Mouse (Mus musculus): ENCODE data around the gene Hoxb8. TPM values are rescaled to one million over a fixed set of nuclear protein-coding genes. Genes with fewer than 3 reads are reported as not detected.

The Hoxb8 gene
- polyA plus RNA-seq, 1 experiment from 2014 or later: 1.0 TPM

GRCm38 (mm10) chr11:96298895-96299667 is 17.4 kb downstream of the Hoxb8 start:
- Histone ChIP-seq H3K4me2 (peak overlapping the region; percentile 70), H3K4me1 (peaks cover 33% of the 10 kb centered on the region), H3K9ac (peak overlapping the region; percentile 63), H3K27ac (peak overlapping the region; percentile 85), H3K36me3 (no peaks in the 10 kb centered on the region), H3K27me3 (peaks cover 97% of the 10 kb centered on the region), H3K9me3 (no peaks in the 10 kb centered on the region), H3K4me3 (peak overlapping the region; percentile 57)
- peak; percentile 19; the same call in 1 of the 2 replicates for ATAC-seq (ENCODE audit: borderline replicate concordance, extremely low read depth, low FRiP score, low TSS enrichment)
- WGBS: under 1% methylated on average over 65 of the region's 66 CpGs

GRCm38 (mm10) chr11:96299781-96300180 is 18.1 kb downstream of the Hoxb8 start:
- no peaks in the 10 kb centered on the region for H3K9me3 ChIP-seq
- H3K27me3 ChIP-seq: peaks cover 96% of the 10 kb centered on the region
- peak overlapping the region; percentile 85 for H3K27ac ChIP-seq

DNA sequence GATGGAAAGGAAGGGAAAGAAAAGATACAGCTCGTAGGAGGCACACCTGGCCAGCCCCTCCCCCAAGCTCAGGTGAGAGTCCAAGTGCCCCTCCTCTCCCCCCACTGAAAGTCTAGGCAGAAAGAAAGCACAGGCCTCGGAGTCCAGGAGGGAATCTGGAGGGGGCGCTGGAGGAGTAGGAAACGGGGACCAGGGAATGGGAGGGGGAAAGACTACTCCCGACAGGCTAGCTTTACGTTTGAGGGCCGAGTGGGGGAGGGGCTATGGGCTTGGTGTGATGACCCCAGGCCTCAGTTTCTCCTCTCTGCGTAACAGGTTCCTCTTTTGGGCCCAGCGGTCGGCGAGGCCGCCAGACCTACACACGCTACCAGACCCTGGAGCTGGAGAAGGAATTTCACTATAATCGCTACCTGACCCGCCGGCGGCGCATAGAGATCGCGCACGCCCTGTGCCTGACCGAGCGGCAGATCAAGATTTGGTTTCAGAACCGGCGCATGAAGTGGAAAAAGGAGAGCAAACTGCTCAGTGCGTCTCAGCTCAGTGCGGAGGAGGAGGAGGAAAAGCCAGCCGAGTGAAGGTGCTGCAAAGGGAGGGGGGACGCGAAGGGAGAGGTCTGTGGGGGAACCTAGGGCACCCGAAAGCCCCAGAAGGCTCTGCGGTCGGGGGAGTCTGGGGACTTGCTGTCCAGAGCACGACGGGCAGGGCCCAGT is 18.8 kb downstream of the Hoxb8 start:
- Histone ChIP-seq H3K4me3 (peak overlapping the region; percentile 57), H3K4me2 (peak overlapping the region; percentile 70), H3K9ac (peak overlapping the region; percentile 63), H3K36me3 (no peaks in the 10 kb centered on the region), H3K27me3 (peaks cover 96% of the 10 kb centered on the region), H3K27ac (peak overlapping the region; percentile 85), H3K9me3 (no peaks in the 10 kb centered on the region), H3K4me1 (peaks cover 20% of the 10 kb centered on the region)
- ATAC-seq (ENCODE audit: borderline replicate concordance, extremely low read depth, low FRiP score, low TSS enrichment): no peak
- 3% methylated on average over 35 of the region's 35 CpGs for WGBS

More at GRCm38 (mm10) chr11:96299781-96300180, 18.1 kb downstream of the Hoxb8 start:
- peak overlapping the region; percentile 63 for H3K9ac ChIP-seq
- WGBS: 5% methylated on average over 9 of the region's 9 CpGs
- H3K36me3 ChIP-seq: no peaks in the 10 kb centered on the region
- ATAC-seq (ENCODE audit: borderline replicate concordance, extremely low read depth, low FRiP score, low TSS enrichment): no peak
- peaks cover 26% of the 10 kb centered on the region for H3K4me1 ChIP-seq
- peak overlapping the region; percentile 57 for H3K4me3 ChIP-seq
- H3K4me2 ChIP-seq: peak overlapping the region; percentile 70

DNA sequence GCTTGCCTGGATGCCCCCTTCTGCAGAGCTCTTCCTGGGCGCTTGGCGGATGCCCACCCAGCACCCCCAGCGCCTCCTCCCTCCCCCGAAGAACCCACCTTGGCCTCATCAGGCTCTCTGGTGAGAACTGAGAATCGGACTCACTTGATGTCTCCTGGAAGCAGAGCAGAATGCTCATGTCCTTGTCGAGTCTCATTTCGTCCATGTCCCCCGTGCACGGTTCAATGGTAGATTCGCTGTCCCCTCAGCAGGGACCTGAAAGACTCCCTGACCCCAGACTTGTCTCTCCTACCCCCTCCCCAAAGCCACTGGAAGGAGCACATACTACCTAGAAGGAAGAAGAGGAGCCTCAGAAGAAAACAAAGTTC is 19.3 kb downstream of the Hoxb8 start:
- Histone ChIP-seq H3K27ac (peak overlapping the region; percentile 85), H3K4me1 (peaks cover 16% of the 10 kb centered on the region), H3K9me3 (no peaks in the 10 kb centered on the region), H3K36me3 (no peaks in the 10 kb centered on the region), H3K4me3 (peak overlapping the region; percentile 57), H3K27me3 (peaks cover 96% of the 10 kb centered on the region), H3K9ac (peak overlapping the region; percentile 63), H3K4me2 (peak overlapping the region; percentile 70)
- WGBS: 25% methylated on average over 10 of the region's 10 CpGs
- no peak for ATAC-seq (ENCODE audit: borderline replicate concordance, extremely low read depth, low FRiP score, low TSS enrichment)

- Histone ChIP-seq H3K27ac (peak overlapping the region; percentile 85), H3K27me3 (peaks cover 96% of the 10 kb centered on the region), H3K4me3 (peak overlapping the region; percentile 59), H3K9me3 (no peaks in the 10 kb centered on the region), H3K36me3 (no peaks in the 10 kb centered on the region), H3K4me2 (peak overlapping the region; percentile 70), H3K9ac (peak overlapping the region; percentile 30), H3K4me1 (peaks cover 16% of the 10 kb centered on the region)
- ATAC-seq (ENCODE audit: borderline replicate concordance, extremely low read depth, low FRiP score, low TSS enrichment): peak; percentile 6; the same call in 1 of the 2 replicates
- WGBS: 6% methylated on average over 15 of the region's 15 CpGs
These were observed 20.1 kb downstream of the Hoxb8 start for GRCm38 (mm10) chr11:96301837-96302236.

GRCm38 (mm10) chr11:96302381-96303150 is 20.9 kb downstream of the Hoxb8 start:
- peak overlapping the region; percentile 70 for H3K4me2 ChIP-seq
- H3K4me3 ChIP-seq: peak overlapping the region; percentile 59
- peak overlapping the region; percentile 30 for H3K9ac ChIP-seq
- H3K36me3 ChIP-seq: no peaks in the 10 kb centered on the region
- peaks cover 16% of the 10 kb centered on the region for H3K4me1 ChIP-seq
- H3K27me3 ChIP-seq: peaks cover 95% of the 10 kb centered on the region
- H3K27ac ChIP-seq: peak overlapping the region; percentile 85
- 13% methylated on average over 23 of the region's 23 CpGs for WGBS
- ATAC-seq (ENCODE audit: borderline replicate concordance, extremely low read depth, low FRiP score, low TSS enrichment): no peak
- H3K9me3 ChIP-seq: no peaks in the 10 kb centered on the region

- Histone ChIP-seq H3K27ac (peak within 1 kb of the TSS; percentile 99), H3K4me2 (peak within 1 kb of the TSS; percentile 70), H3K9ac (peak within 1 kb of the TSS; percentile 88), H3K27me3 (peaks cover 95% of the 10 kb centered on the region), H3K36me3 (no peaks in the 10 kb centered on the region), H3K4me3 (peak within 1 kb of the TSS; percentile 59), H3K4me1 (peaks cover 16% of the 10 kb centered on the region), H3K9me3 (no peaks in the 10 kb centered on the region)
- under 1% methylated on average over 69 of the region's 69 CpGs for WGBS
- peak; percentile 80 for ATAC-seq (ENCODE audit: borderline replicate concordance, extremely low read depth, low FRiP score, low TSS enrichment)
These were observed 21.7 kb downstream of the Hoxb8 start, which contains the start of gene Hoxb5 for GRCm38 (mm10) chr11:96303151-96304099. Gene Hoxb5 (plus strand): TSS chr11:96303336.

GRCm38 (mm10) chr11:96304381-96305195 is 22.9 kb downstream of the Hoxb8 start:
- H3K36me3 ChIP-seq: no peaks in the 10 kb centered on the region
- H3K4me1 ChIP-seq: peaks cover 22% of the 10 kb centered on the region
- H3K4me2 ChIP-seq: peak overlapping the region; percentile 70
- peak overlapping the region; percentile 88 for H3K9ac ChIP-seq
- peak overlapping the region; percentile 59 for H3K4me3 ChIP-seq
- no peaks in the 10 kb centered on the region for H3K9me3 ChIP-seq
- peak overlapping the region; percentile 99 for H3K27ac ChIP-seq
- no peak for ATAC-seq (ENCODE audit: borderline replicate concordance, extremely low read depth, low FRiP score, low TSS enrichment)
- WGBS: 2% methylated on average over 38 of the region's 38 CpGs
- peaks cover 89% of the 10 kb centered on the region for H3K27me3 ChIP-seq

DNA sequence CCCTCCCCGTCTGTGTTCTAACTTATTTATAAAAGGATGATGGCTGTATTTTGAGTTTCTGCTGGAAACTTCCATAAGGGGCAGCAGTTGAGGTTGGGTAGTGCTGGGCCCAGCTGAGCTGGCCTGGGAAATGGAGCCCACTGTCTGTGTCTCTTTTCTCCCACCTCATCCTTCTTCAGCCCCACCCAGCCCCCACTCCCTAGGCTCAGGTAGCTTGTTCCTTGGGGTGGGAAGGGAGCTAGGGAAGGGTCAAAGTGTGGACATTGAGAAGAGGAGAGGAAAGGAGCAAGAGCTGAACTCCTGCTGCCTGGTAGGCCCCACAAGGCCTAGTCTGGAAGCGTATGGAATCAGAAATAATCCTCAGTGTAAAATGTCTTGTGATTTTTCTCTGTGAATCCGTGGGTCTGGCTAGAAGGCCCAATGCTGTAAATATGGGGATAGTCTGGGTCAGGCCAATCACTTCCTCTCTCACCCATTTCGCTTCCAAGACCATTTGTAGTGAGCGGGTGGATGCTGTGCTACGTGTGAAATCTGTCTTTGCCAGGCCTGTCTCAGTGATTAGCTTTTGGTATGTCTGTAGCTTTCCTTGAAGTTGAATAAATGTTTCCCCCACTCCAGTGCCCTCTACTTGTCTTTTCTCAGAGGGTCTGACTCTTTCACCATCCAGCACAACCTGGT is 23.9 kb downstream of the Hoxb8 start:
- H3K9me3 ChIP-seq: no peaks in the 10 kb centered on the region
- peaks cover 17% of the 10 kb centered on the region for H3K4me1 ChIP-seq
- H3K36me3 ChIP-seq: no peaks in the 10 kb centered on the region
- peak overlapping the region; percentile 88 for H3K9ac ChIP-seq
- peak overlapping the region; percentile 59 for H3K4me3 ChIP-seq
- H3K4me2 ChIP-seq: peak overlapping the region; percentile 70
- WGBS: 37% methylated on average over 6 of the region's 6 CpGs
- H3K27me3 ChIP-seq: peaks cover 87% of the 10 kb centered on the region
- no peak for ATAC-seq (ENCODE audit: borderline replicate concordance, extremely low read depth, low FRiP score, low TSS enrichment)
- H3K27ac ChIP-seq: peak overlapping the region; percentile 99

All from lung, embryonic 15.5 days (tissue).